Mouse (Mus musculus) testis, adult 2 months (tissue): ENCODE measurements around the gene Ctnna3.
"Not testable (repeated sequence)": the region's sequence is repeated elsewhere in the genome, so short reads cannot be mapped to it uniquely, and the experiment has no call there.

ENCODE experiments used
- CTCF ChIP-seq: fragments of 200-500 bp; IDR thresholded peaks from 2 replicates; pipeline ENCODE4 v1.5.1; 2012; ENCODE audit warnings: low read depth, mild to moderate bottlenecking, inconsistent platforms, low read length, moderate library complexity; ENCODE audit not compliant: control insufficient read depth, insufficient read depth, insufficient replicate concordance
- POLR2A ChIP-seq: fragments of 200-500 bp; IDR thresholded peaks from 2 replicates; pipeline ENCODE4 v1.6.1; 2012; ENCODE audit warnings: low read depth, mild to moderate bottlenecking, inconsistent platforms, low read length, moderate library complexity; ENCODE audit not compliant: control insufficient read depth

- not testable (repeated sequence) for TF ChIP-seq CTCF, POLR2A
Measured at GRCm38 (mm10) chr10:64744099-64744498, 1314.2 kb downstream of the Ctnna3 start.
